Mouse (Mus musculus): Measurements from ENCODE around the gene Rtn2. TPM values are rescaled to one million over a fixed set of nuclear protein-coding genes. Genes with fewer than 3 reads are reported as not detected.

Rtn2 gene
- polyA plus RNA-seq, 1 experiment, result 14.3 TPM

DNA sequence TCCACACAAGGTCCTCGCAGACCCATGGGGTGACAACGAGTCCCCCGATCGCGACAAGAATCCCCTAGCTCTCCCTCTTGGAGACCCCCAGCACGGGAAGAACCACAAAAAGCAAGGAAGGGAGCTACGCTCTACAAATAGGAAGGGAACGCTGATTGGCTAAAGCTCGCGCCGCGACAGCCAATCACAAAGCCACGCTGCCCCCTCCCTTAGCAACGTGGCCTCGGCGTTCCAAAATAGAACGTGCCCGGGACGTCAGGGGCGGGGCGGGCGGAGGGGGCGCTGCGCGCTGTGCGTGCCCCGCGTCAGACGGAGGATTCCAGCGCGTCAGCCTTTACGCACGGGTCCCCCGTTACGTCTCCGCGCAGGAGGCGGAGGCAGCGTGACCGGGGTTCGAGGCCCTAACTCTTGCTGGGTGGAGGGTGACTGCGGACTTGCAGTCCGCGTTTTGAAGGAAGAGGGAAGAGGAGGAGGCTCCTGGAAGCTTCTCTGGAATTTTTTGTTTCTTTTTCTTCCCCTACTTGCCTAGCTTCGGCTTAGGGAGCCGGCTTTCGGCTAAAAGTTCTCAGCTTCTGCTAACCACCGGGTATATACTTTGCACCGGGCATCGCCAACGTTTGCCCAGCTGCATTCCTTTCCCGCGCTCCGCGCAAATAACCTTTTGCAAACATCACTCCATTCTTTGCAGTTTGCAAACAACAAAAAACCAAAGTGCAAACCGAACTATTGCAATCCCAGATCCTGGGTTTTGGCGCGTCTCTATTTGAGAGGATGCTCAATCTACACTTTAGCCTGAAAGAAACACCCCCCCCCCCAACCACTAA lies 26.2 kb downstream of the Rtn2 start:
- TF ChIP-seq CTCF (IDR thresholded peaks at IDR 0.05; ENCODE audit: low read depth, low read length) (no peak), EP300 (IDR thresholded peaks at IDR 0.05; ENCODE audit: insufficient read depth, low read depth, low read length) (no peak), POLR2A (IDR thresholded peaks at IDR 0.05; ENCODE audit: insufficient read depth, low read length) (no peak)
- H3K9ac ChIP-seq (ENCODE audit: low read depth, poor library complexity, severe bottlenecking), result peak overlapping the region; percentile 62
- peak overlapping the region; percentile 81 for H3K4me3 ChIP-seq (ENCODE audit: low read depth, low read length)
- H3K4me1 ChIP-seq (ENCODE audit: control insufficient read depth, insufficient read depth, low read length), result peaks cover 1% of the 10 kb centered on the region
- no peaks in the 10 kb centered on the region for H3K27me3 ChIP-seq (ENCODE audit: control insufficient read depth, insufficient read depth, low read length, poor library complexity, severe bottlenecking)
- no peaks in the 10 kb centered on the region for H3K9me3 ChIP-seq (replicated peaks; ENCODE audit: control insufficient read depth, insufficient read depth, low read length, poor library complexity, severe bottlenecking)
- no peak overlapping the region for H3K27ac ChIP-seq (ENCODE audit: insufficient read depth, low read length)
- H3K36me3 ChIP-seq (ENCODE audit: control insufficient read depth, insufficient read depth, low read length, poor library complexity, severe bottlenecking), result no peaks in the 10 kb centered on the region

DNA sequence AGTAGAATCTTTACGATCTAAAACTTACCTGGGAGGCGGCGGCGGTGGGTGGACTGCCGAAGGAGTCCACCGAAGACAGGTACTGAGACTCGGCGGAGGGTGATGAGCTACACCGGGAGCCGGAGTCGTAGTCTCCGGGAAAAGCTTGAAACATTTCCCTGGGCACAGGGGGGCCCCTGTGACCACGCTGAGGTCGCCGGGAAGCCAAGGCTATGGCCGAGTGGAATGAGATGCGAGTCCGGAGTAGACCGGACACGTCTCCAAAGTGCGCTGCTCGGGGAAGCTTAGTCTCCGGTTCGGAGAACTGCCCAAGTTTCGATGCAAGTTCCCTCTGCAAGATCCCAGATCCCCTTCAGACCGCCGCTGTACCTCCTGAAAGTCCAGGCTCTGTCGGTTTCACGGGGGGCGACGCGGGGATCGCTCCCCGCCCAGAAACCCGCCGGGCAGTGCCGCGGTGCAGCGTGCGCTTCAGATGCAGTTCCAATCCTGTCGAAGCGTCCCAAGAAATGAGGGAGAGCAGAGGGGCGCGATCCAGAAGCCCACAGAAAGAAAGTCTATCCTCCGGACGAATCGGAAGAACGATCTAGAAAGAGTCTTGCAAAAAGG lies 27.0 kb downstream of the Rtn2 start:
- TF ChIP-seq CTCF (IDR thresholded peaks at IDR 0.05; ENCODE audit: low read depth, low read length), result no peak
- TF ChIP-seq EP300 (IDR thresholded peaks at IDR 0.05; ENCODE audit: insufficient read depth, low read depth, low read length), result no peak
- no peak for TF ChIP-seq POLR2A (IDR thresholded peaks at IDR 0.05; ENCODE audit: insufficient read depth, low read length)
- Histone ChIP-seq H3K36me3 (ENCODE audit: control insufficient read depth, insufficient read depth, low read length, poor library complexity, severe bottlenecking) (no peaks in the 10 kb centered on the region), H3K4me3 (ENCODE audit: low read depth, low read length) (peak overlapping the region; percentile 72), H3K4me1 (ENCODE audit: control insufficient read depth, insufficient read depth, low read length) (no peaks in the 10 kb centered on the region), H3K9ac (ENCODE audit: low read depth, poor library complexity, severe bottlenecking) (peak overlapping the region; percentile 62), H3K9me3 (replicated peaks; ENCODE audit: control insufficient read depth, insufficient read depth, low read length, poor library complexity, severe bottlenecking) (no peaks in the 10 kb centered on the region), H3K27ac (ENCODE audit: insufficient read depth, low read length) (no peak overlapping the region), H3K27me3 (ENCODE audit: control insufficient read depth, insufficient read depth, low read length, poor library complexity, severe bottlenecking) (no peaks in the 10 kb centered on the region)

DNA sequence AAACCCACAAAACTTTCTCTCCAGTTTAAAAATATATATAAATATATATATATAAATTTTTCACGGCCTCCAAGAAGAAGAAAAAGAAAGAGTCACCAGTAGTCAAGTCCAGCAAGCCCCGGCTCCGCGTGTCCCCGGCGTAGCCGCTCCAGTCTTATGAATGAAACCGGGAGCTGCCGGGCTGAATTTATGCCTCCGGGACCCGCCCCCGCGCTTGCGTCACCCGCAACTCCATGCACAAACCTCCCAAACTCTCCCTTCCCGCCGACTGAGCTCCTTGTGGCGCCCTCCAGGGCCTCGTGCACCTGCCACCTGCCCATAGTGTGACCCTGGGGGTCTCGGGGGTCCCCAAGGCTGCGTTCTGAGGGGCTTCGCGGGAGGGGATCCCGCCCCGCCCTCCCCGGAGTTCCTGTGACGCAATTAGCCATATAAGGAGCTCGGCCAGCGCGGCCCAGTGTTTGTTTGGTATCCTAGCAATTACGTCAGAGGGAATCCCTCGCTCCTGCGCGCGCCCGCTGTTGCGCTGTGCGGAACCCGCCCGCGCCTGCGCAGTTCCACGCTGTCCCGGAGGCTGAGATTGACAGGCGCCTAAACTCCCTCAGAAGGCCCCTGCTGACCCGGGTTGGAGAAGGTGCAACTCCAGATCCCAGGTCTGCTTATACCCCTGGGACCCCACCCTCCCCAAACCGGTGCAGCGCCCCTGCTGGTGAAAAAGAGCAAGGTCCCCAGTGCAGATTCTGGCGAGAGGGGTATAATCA lies 27.6 kb downstream of the Rtn2 start, which contains the start of gene Fosb:
Gene Fosb, minus strand, starts transcription at position 168 of the 758 bp plus-strand sequence.
- peak within 1 kb of the TSS; percentile 82 for H3K4me3 ChIP-seq (ENCODE audit: low read depth, low read length)
- TF ChIP-seq POLR2A (IDR thresholded peaks at IDR 0.05; ENCODE audit: insufficient read depth, low read length) (no peak), CTCF (IDR thresholded peaks at IDR 0.05; ENCODE audit: low read depth, low read length) (peak; percentile 45)
- H3K9ac ChIP-seq (ENCODE audit: low read depth, poor library complexity, severe bottlenecking), result peak within 1 kb of the TSS; percentile 62
- no peaks in the 10 kb centered on the region for H3K36me3 ChIP-seq (ENCODE audit: control insufficient read depth, insufficient read depth, low read length, poor library complexity, severe bottlenecking)
- no peaks in the 10 kb centered on the region for H3K27me3 ChIP-seq (ENCODE audit: control insufficient read depth, insufficient read depth, low read length, poor library complexity, severe bottlenecking)
- H3K4me1 ChIP-seq (ENCODE audit: control insufficient read depth, insufficient read depth, low read length), result no peaks in the 10 kb centered on the region
- H3K27ac ChIP-seq (ENCODE audit: insufficient read depth, low read length), result no peak within 1 kb of the TSS
- no peaks in the 10 kb centered on the region for H3K9me3 ChIP-seq (replicated peaks; ENCODE audit: control insufficient read depth, insufficient read depth, low read length, poor library complexity, severe bottlenecking)

DNA sequence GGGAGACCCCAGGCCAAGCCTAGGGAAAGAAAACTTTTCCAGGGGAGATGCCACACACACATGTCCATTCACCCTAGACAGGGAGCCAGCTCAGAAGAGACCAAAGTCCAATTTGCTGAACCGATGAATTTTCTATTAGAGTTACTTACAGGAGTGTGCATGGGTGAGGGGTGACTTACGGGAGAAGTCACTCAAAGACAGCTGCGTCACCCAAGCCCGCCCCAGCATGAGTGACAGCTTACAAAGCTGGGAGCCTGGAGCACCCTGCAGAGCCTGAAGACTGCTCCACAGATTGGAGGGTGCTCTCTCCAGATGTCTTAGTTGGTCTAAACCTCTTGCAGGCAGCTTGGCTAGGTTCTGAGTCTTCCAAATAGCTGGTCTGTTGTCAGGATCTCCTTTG lies 29.6 kb downstream of the Rtn2 start:
- Histone ChIP-seq H3K9ac (ENCODE audit: low read depth, poor library complexity, severe bottlenecking) (no peak overlapping the region), H3K27ac (ENCODE audit: insufficient read depth, low read length) (no peak overlapping the region), H3K4me3 (ENCODE audit: low read depth, low read length) (no peak overlapping the region), H3K27me3 (ENCODE audit: control insufficient read depth, insufficient read depth, low read length, poor library complexity, severe bottlenecking) (no peaks in the 10 kb centered on the region), H3K4me1 (ENCODE audit: control insufficient read depth, insufficient read depth, low read length) (no peaks in the 10 kb centered on the region), H3K36me3 (ENCODE audit: control insufficient read depth, insufficient read depth, low read length, poor library complexity, severe bottlenecking) (no peaks in the 10 kb centered on the region), H3K9me3 (replicated peaks; ENCODE audit: control insufficient read depth, insufficient read depth, low read length, poor library complexity, severe bottlenecking) (no peaks in the 10 kb centered on the region)
- TF ChIP-seq POLR2A (IDR thresholded peaks at IDR 0.05; ENCODE audit: insufficient read depth, low read length), result no peak
- TF ChIP-seq CTCF (IDR thresholded peaks at IDR 0.05; ENCODE audit: low read depth, low read length), result no peak
- TF ChIP-seq EP300 (IDR thresholded peaks at IDR 0.05; ENCODE audit: insufficient read depth, low read depth, low read length), result no peak

DNA sequence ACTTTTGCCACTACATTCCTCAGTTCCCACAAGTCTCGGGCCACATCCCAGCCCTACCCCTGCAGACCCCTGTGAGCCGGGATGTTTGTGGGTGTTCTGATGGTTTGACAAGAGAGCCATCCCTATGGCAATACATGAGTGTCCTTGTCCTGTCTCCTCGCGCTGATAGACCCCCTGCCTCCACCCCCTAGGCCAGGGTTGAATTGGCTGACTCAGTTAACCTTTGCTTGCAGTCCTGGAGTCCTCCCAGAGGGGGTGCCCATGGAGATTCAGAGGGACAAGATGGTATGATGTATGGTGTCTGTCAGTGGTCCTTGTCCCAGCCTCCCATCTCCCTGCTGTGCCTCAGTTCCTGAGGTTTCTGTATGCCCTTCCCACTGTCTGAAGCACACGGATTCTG lies 31.6 kb downstream of the Rtn2 start:
- Histone ChIP-seq H3K36me3 (ENCODE audit: control insufficient read depth, insufficient read depth, low read length, poor library complexity, severe bottlenecking) (no peaks in the 10 kb centered on the region), H3K9ac (ENCODE audit: low read depth, poor library complexity, severe bottlenecking) (no peak overlapping the region), H3K27ac (ENCODE audit: insufficient read depth, low read length) (no peak overlapping the region), H3K4me1 (ENCODE audit: control insufficient read depth, insufficient read depth, low read length) (no peaks in the 10 kb centered on the region), H3K27me3 (ENCODE audit: control insufficient read depth, insufficient read depth, low read length, poor library complexity, severe bottlenecking) (no peaks in the 10 kb centered on the region), H3K4me3 (ENCODE audit: low read depth, low read length) (no peak overlapping the region), H3K9me3 (replicated peaks; ENCODE audit: control insufficient read depth, insufficient read depth, low read length, poor library complexity, severe bottlenecking) (no peaks in the 10 kb centered on the region)
- no peak for TF ChIP-seq POLR2A (IDR thresholded peaks at IDR 0.05; ENCODE audit: insufficient read depth, low read length)
- TF ChIP-seq EP300 (IDR thresholded peaks at IDR 0.05; ENCODE audit: insufficient read depth, low read depth, low read length), result no peak
- TF ChIP-seq CTCF (IDR thresholded peaks at IDR 0.05; ENCODE audit: low read depth, low read length), result no peak

All from ES-Bruce4 (cell line).